Mouse (Mus musculus) myocyte (in vitro differentiated cells): ENCODE results near the gene Zfp42. TPM values are rescaled to one million over a fixed set of nuclear protein-coding genes. Genes with fewer than 3 reads are reported as not detected.

ENCODE experiments used
- H3K27me3 ChIP-seq: one replicate; pipeline ENCODE4 v1.6.1; 2011; ENCODE audit not compliant: control insufficient read depth, insufficient read depth, insufficient read length
- H3K36me3 ChIP-seq: one replicate; pipeline ENCODE4 v1.6.1; 2011; ENCODE audit not compliant: control insufficient read depth, insufficient read depth
- H3K4me2 ChIP-seq: one replicate; pipeline ENCODE4 v1.6.1; 2011; ENCODE audit warnings: low read depth, control low read depth
- H3K4me3 ChIP-seq: one replicate; pipeline ENCODE4 v1.5.1; 2011; ENCODE audit warnings: mild to moderate bottlenecking, control low read depth, moderate library complexity
- H3K79me2 ChIP-seq: one replicate; pipeline ENCODE4 v1.6.1; 2011; ENCODE audit not compliant: control insufficient read depth, insufficient read depth
- H3ac ChIP-seq: one replicate; pipeline ENCODE4 v1.6.1; 2011; ENCODE audit not compliant: control insufficient read depth, insufficient read length
- E2F4 ChIP-seq: IDR thresholded peaks from one replicate; pipeline ENCODE4 v1.6.1; 2011; ENCODE audit warnings: mild to moderate bottlenecking, control low read depth, moderate library complexity; ENCODE audit not compliant: insufficient read depth
- MAX ChIP-seq: IDR thresholded peaks from one replicate; pipeline ENCODE4 v1.6.1; 2011; ENCODE audit warnings: low read depth, mild to moderate bottlenecking, control low read depth
- POLR2A ChIP-seq: IDR thresholded peaks from one replicate; pipeline ENCODE4 v1.6.1; 2011; ENCODE audit warnings: low read depth, mild to moderate bottlenecking, control low read depth, moderate library complexity; ENCODE audit not compliant: insufficient read length
- REST ChIP-seq: IDR thresholded peaks from one replicate; pipeline ENCODE4 v1.6.1; 2011; ENCODE audit warnings: mild to moderate bottlenecking, control low read depth, moderate library complexity; ENCODE audit not compliant: insufficient read depth, insufficient read length
- SRF ChIP-seq: IDR thresholded peaks from one replicate; pipeline ENCODE4 v1.6.1; 2011; ENCODE audit warnings: low read depth; ENCODE audit not compliant: control insufficient read depth, insufficient read length
- TCF12 ChIP-seq: IDR thresholded peaks from one replicate; pipeline ENCODE4 v1.6.1; 2011; ENCODE audit warnings: mild to moderate bottlenecking, control low read depth; ENCODE audit not compliant: poor library complexity, insufficient read depth, severe bottlenecking
- polyA plus RNA-seq: library from polyadenylated mRNA; unstranded; fragments of >200 nt; fragmentation: generic; extraction: Trizol; gene quantifications from one replicate; pipeline ENCODE4 v1.2.1, GENCODE M21; 2012; ENCODE audit warnings: missing spikeins

Zfp42 gene
- polyA plus RNA-seq, 1 experiment: not detected

DNA sequence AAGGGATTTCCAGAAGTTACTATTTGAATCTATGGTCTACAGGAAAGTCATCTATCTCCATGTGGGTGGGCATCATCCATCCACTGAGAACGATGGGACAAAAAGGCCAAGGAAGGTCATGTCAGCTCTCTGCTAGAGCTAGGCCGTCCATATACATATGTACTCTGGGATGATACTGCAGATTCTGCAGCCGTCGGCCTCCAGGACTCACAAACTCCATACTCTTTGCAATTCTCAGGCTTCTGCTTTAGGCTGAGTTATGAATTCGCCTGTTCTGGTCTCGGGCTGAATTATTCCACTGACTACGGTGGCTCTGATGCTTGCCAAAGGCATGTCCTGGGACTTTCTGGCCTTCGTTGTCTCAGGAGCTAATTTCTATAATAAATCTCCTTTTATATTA is 58.1 kb downstream of the Zfp42 start:
- no peaks in the 10 kb centered on the region for H3K79me2 ChIP-seq
- TF ChIP-seq MAX: no peak
- no peak for TF ChIP-seq REST
- TF ChIP-seq SRF: no peak
- TF ChIP-seq TCF12: no peak
- no peak for TF ChIP-seq E2F4
- no peak for TF ChIP-seq POLR2A
- no peaks in the 10 kb centered on the region for H3K27me3 ChIP-seq
- H3K36me3 ChIP-seq: no peaks in the 10 kb centered on the region
- H3K4me2 ChIP-seq: no peak overlapping the region
- no peak overlapping the region for H3ac ChIP-seq
- no peak overlapping the region for H3K4me3 ChIP-seq

Other genes starting within 250 kb of the Zfp42 start
- gene Triml1, start 165.5 kb downstream of the Zfp42 start, polyA plus RNA-seq: not detected
- not detected for gene Triml2, start 126.4 kb downstream of the Zfp42 start, polyA plus RNA-seq
- gene Adam26b, start 221.1 kb upstream of the Zfp42 start, polyA plus RNA-seq: not detected